Mouse (Mus musculus) forebrain, embryonic 16.5 days (tissue): ENCODE measurements at regions not wholly inside any gene's neighbourhood (a gene's known extent, or its start where the extent isn't known, plus 50 kb on each side); places are given as distances from the start of the nearest gene placed in this dataset.

Source experiments
- ATAC-seq: fragments of 200-750 bp; cut with Nextera tagmentation; 2 replicates; pipeline ENCODE4 v1.8.0; 2017; ENCODE audit warnings: mild to moderate bottlenecking, moderate library complexity
- H3K27ac ChIP-seq: fragments of 300-500 bp; sonication (generic); 2 replicates; pipeline ENCODE4 v1.5.1; 2014; ENCODE audit warnings: low read length, control low read depth
- H3K27me3 ChIP-seq: fragments of 300-500 bp; sonication (generic); replicated peaks from 2 replicates; pipeline ENCODE4 v1.6.1; 2014; ENCODE audit warnings: low read length; ENCODE audit not compliant: control insufficient read depth, insufficient read depth
- H3K36me3 ChIP-seq: fragments of 300-500 bp; sonication (generic); 2 replicates; pipeline ENCODE4 v1.6.1; 2014; ENCODE audit not compliant: control insufficient read depth, insufficient read depth
- H3K4me1 ChIP-seq: fragments of 300-500 bp; sonication (generic); replicated peaks from 2 replicates; pipeline ENCODE4 v1.6.1; 2014; ENCODE audit warnings: low read length; ENCODE audit not compliant: control insufficient read depth, insufficient read depth
- H3K4me2 ChIP-seq: fragments of 300-500 bp; sonication (generic); 2 replicates; pipeline ENCODE4 v1.6.1; 2014; ENCODE audit warnings: mild to moderate bottlenecking, low read length, control low read depth
- H3K4me3 ChIP-seq: fragments of 300-500 bp; sonication (generic); replicated peaks from 2 replicates; pipeline ENCODE4 v1.5.1; 2014; ENCODE audit warnings: mild to moderate bottlenecking, low read length, control low read depth
- H3K9ac ChIP-seq: fragments of 300-500 bp; sonication (generic); replicated peaks from 2 replicates; pipeline ENCODE4 v1.6.1; 2014; ENCODE audit warnings: low read depth, low read length, control low read depth
- H3K9me3 ChIP-seq: fragments of 300-500 bp; sonication (generic); 2 replicates; pipeline ENCODE4 v1.6.1; 2016; ENCODE audit warnings: low read length; ENCODE audit not compliant: control insufficient read depth
- WGBS: fragments of 180-500 bp; shearing (Covaris S2); extraction: QIAGEN DNeasy Blood & Tissue Kit; methylation state at CpG from one replicate; pipeline ENCODE4 v1.1.7; 2014; 5-methylcytosine and 5-hydroxymethylcytosine counted together

- no peak for ATAC-seq
- H3K4me3 ChIP-seq, result no peak overlapping the region
- no peaks in the 10 kb centered on the region for H3K36me3 ChIP-seq
- peaks cover 3% of the 10 kb centered on the region for H3K27me3 ChIP-seq
- peaks cover 11% of the 10 kb centered on the region; the same call in 1 of the 2 replicates for H3K4me1 ChIP-seq
- no peaks in the 10 kb centered on the region for H3K9me3 ChIP-seq
- no peak overlapping the region for H3K9ac ChIP-seq
- WGBS, result 31% methylated on average over 7 of the region's 9 CpGs
- H3K4me2 ChIP-seq, result no peak overlapping the region
- no peak overlapping the region for H3K27ac ChIP-seq
Measured at GRCm38 (mm10) chr13:58476033-58476830, 73.1 kb upstream of the Hnrnpk start.

GRCm38 (mm10) chr13:58475495-58475894, 72.4 kb upstream of the Hnrnpk start:
- Histone ChIP-seq H3K4me2 (no peak overlapping the region), H3K4me3 (no peak overlapping the region), H3K9ac (no peak overlapping the region), H3K27ac (no peak overlapping the region), H3K27me3 (peaks cover 3% of the 10 kb centered on the region), H3K9me3 (no peaks in the 10 kb centered on the region), H3K4me1 (peaks cover 11% of the 10 kb centered on the region; the same call in 1 of the 2 replicates), H3K36me3 (no peaks in the 10 kb centered on the region)
- WGBS, result 47% methylated on average over 6 of the region's 6 CpGs
- no peak for ATAC-seq

GRCm38 (mm10) chr13:58472455-58472854, 69.3 kb upstream of the Hnrnpk start:
- Histone ChIP-seq H3K4me2 (no peak overlapping the region), H3K9ac (no peak overlapping the region), H3K27ac (no peak overlapping the region), H3K4me1 (peaks cover 11% of the 10 kb centered on the region; the same call in 1 of the 2 replicates), H3K36me3 (no peaks in the 10 kb centered on the region), H3K27me3 (peaks cover 3% of the 10 kb centered on the region), H3K4me3 (no peak overlapping the region), H3K9me3 (peaks cover 4% of the 10 kb centered on the region; the same call in 1 of the 2 replicates)
- WGBS, result 70% methylated on average over 14 of the region's 14 CpGs
- ATAC-seq, result no peak

GRCm38 (mm10) chr13:58471704-58472103, 68.6 kb upstream of the Hnrnpk start:
- H3K4me3 ChIP-seq, result peak overlapping the region; percentile 39
- H3K4me1 ChIP-seq, result peaks cover 11% of the 10 kb centered on the region; the same call in 1 of the 2 replicates
- H3K9ac ChIP-seq, result peak overlapping the region; percentile 27; the same call in 1 of the 2 replicates
- H3K27ac ChIP-seq, result no peak overlapping the region
- ATAC-seq, result no peak
- H3K36me3 ChIP-seq, result no peaks in the 10 kb centered on the region
- WGBS, result 1% methylated on average over 16 of the region's 16 CpGs
- peaks cover 3% of the 10 kb centered on the region for H3K27me3 ChIP-seq
- H3K4me2 ChIP-seq, result peak overlapping the region; percentile 67
- peaks cover 4% of the 10 kb centered on the region; the same call in 1 of the 2 replicates for H3K9me3 ChIP-seq

- Histone ChIP-seq H3K4me3 (no peak overlapping the region), H3K4me2 (no peak overlapping the region), H3K4me1 (peaks cover 15% of the 10 kb centered on the region; the same call in 1 of the 2 replicates), H3K9ac (no peak overlapping the region), H3K27ac (no peak overlapping the region), H3K36me3 (no peaks in the 10 kb centered on the region), H3K27me3 (peaks cover 3% of the 10 kb centered on the region), H3K9me3 (peaks cover 4% of the 10 kb centered on the region; the same call in 1 of the 2 replicates)
- WGBS, result 31% methylated on average over 6 of the region's 6 CpGs
- ATAC-seq, result no peak
Measured at GRCm38 (mm10) chr13:58469731-58470130, 66.6 kb upstream of the Hnrnpk start.

- no peak overlapping the region for H3K4me2 ChIP-seq
- no peak for ATAC-seq
- peaks cover 12% of the 10 kb centered on the region; the same call in 1 of the 2 replicates for H3K4me1 ChIP-seq
- H3K27me3 ChIP-seq, result no peaks in the 10 kb centered on the region
- no peak overlapping the region for H3K9ac ChIP-seq
- no peaks in the 10 kb centered on the region for H3K36me3 ChIP-seq
- H3K9me3 ChIP-seq, result peaks cover 4% of the 10 kb centered on the region; the same call in 1 of the 2 replicates
- no peak overlapping the region for H3K27ac ChIP-seq
- 79% methylated on average over 10 of the region's 10 CpGs for WGBS
- H3K4me3 ChIP-seq, result no peak overlapping the region
Measured at GRCm38 (mm10) chr13:58467097-58467642, 64.0 kb upstream of the Hnrnpk start.

- peaks cover 4% of the 10 kb centered on the region; the same call in 1 of the 2 replicates for H3K9me3 ChIP-seq
- 52% methylated on average over 13 of the region's 13 CpGs for WGBS
- ATAC-seq, result peak; percentile 81
Measured at GRCm38 (mm10) chr13:58465206-58466104, 62.3 kb upstream of the Hnrnpk start.

More at GRCm38 (mm10) chr13:58465206-58466104, 62.3 kb upstream of the Hnrnpk start:
- Histone ChIP-seq H3K9ac (no peak overlapping the region), H3K4me3 (no peak overlapping the region), H3K27ac (no peak overlapping the region), H3K4me2 (no peak overlapping the region), H3K36me3 (no peaks in the 10 kb centered on the region), H3K4me1 (peaks cover 4% of the 10 kb centered on the region; the same call in 1 of the 2 replicates), H3K27me3 (no peaks in the 10 kb centered on the region)
